9 mouse cellular contexts compared by ENCODE assay signal in the genomic region with DNA sequence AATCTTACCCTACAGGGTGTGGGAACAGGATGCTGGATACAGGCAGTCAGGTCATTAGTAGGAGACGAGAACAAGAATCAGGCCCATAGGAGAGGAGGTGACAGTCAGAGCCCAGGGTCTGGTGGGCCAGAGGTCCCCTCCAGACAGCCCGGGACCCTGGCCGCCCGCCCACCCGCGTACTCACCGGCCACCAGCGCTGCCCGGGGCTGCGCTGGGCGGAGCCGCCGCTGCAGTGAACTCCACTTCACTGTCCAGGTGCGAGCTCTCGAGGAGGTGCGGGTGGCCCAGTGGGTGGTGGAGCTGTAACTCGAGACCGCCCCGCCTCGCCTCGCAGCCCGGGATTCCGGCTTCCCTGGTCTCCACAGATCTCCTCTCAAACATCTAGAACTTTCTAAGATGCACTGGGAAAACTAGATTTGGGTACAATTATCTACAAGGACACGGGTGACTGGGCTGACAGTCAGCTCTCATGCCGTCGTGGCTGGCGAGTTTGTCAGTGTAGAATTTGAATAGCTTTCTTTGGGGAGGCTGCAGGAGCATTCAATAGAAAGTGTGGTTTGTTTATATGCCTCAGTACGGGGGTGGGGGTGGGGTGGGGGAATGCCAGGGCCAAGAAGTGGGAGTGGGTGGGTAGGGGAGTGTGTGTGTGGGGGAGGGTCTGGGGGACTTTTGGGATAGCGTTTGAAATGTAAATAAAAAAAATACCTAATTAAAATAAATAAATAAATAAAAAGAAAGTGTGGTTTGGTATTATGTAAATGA. TPM values are rescaled to one million over a fixed set of nuclear protein-coding genes. Genes with fewer than 3 reads are reported as not detected.
DNase-seq lines count a peak whose midpoint lies in the region; ATAC-seq and TF ChIP-seq lines count a peak whose summit lies in the region.
"Had no signal": no experiment of that assay in that cellular context is flagged by ENCODE, and none has a peak within 500 bp of the region (broad histone marks: within the 10 kb centered on the region; RNA-seq: fewer than 3 reads in every experiment).

TSS of gene Slc26a5 (minus strand) at position 259 of the 762 bp plus-strand sequence.

- ATAC-seq in embryonic facial prominence, embryonic 13.5 days (ENCODE audit: insufficient number of reproducible peaks, insufficient read depth, low FRiP score, low TSS enrichment, low read depth) = 0 out of 2 replicates have a peak, but pooled peaks have one; percentile 43
- ATAC-seq in midbrain, embryonic 14.5 days (ENCODE audit: low FRiP score, low TSS enrichment) = peak; percentile 57; the same call in 1 of the 2 replicates
- no peak for ATAC-seq in CD4-positive, CD25-positive, alpha-beta regulatory T cell, adult 4 months

- no peaks in the 10 kb centered on the region for H3K36me3 ChIP-seq in embryonic facial prominence, embryonic 13.5 days
- no peaks in the 10 kb centered on the region for H3K36me3 ChIP-seq in midbrain, embryonic 14.5 days (ENCODE audit: control insufficient read depth, insufficient read depth, low read length)

- 0 out of 2 replicates have a peak within 1 kb of the TSS, but pooled peaks have one; percentile 32 for H3K9ac ChIP-seq in embryonic facial prominence, embryonic 13.5 days
- peak within 1 kb of the TSS; percentile 31 for H3K9ac ChIP-seq in midbrain, embryonic 14.5 days (replicated peaks; ENCODE audit: low read length)

- peak within 1 kb of the TSS; percentile 76 for H3K4me3 ChIP-seq in cerebellum, adult 2 months (replicated peaks; ENCODE audit: insufficient read depth, low read depth, low read length)
- peak within 1 kb of the TSS; percentile 29 for H3K4me3 ChIP-seq in embryonic facial prominence, embryonic 13.5 days
- peak within 1 kb of the TSS; percentile 33 for H3K4me3 ChIP-seq in midbrain, embryonic 14.5 days (replicated peaks; ENCODE audit: low read depth, low read length)
- H3K4me3 ChIP-seq: erythroblast, embryonic 14.5 days had no signal

- peak; percentile 6 to 18 for DNase-seq in cerebellum, adult 2 months
- DNase-seq in cerebellum, postnatal 4 days (ENCODE audit: low spot score in 2 of 2) = no peak
- DNase-seq in A20 (ENCODE audit: low read depth, low spot score) = peak; percentile 38
- DNase-seq in kidney, postnatal 14 days = peak; percentile 7
- peak; percentile 44 for DNase-seq in midbrain, embryonic 14.5 days
- no peak for DNase-seq in gastrocnemius, postnatal 4 days (ENCODE audit: low spot score in 2 of 2)

- H3K4me1 ChIP-seq in cerebellum, adult 2 months (ENCODE audit: control insufficient read depth, insufficient read depth, low read length) = no peaks in the 10 kb centered on the region
- peaks cover 7% of the 10 kb centered on the region for H3K4me1 ChIP-seq in embryonic facial prominence, embryonic 13.5 days
- H3K4me1 ChIP-seq in midbrain, embryonic 14.5 days (ENCODE audit: control insufficient read depth, insufficient read depth, low read length) = peaks cover 6% of the 10 kb centered on the region

- no peaks in the 10 kb centered on the region for H3K9me3 ChIP-seq in embryonic facial prominence, embryonic 13.5 days
- H3K9me3 ChIP-seq in midbrain, embryonic 14.5 days (ENCODE audit: control insufficient read depth, low read length) = no peaks in the 10 kb centered on the region

- no peaks in the 10 kb centered on the region for H3K27me3 ChIP-seq in cerebellum, adult 2 months (ENCODE audit: control insufficient read depth, insufficient read depth, low read length)
- H3K27me3 ChIP-seq in embryonic facial prominence, embryonic 13.5 days = peaks cover 6% of the 10 kb centered on the region; the same call in 1 of the 2 replicates
- H3K27me3 ChIP-seq in midbrain, embryonic 14.5 days (ENCODE audit: control insufficient read depth, insufficient read depth, low read length) = no peaks in the 10 kb centered on the region

- TF ChIP-seq CTCF in cerebellum, adult 2 months (IDR thresholded peaks at IDR 0.05; ENCODE audit: borderline replicate concordance, insufficient read depth, low read depth, low read length) = no peak

- no peak within 1 kb of the TSS for H3K27ac ChIP-seq in cerebellum, adult 2 months (ENCODE audit: insufficient read depth, low read length)
- H3K27ac ChIP-seq in embryonic facial prominence, embryonic 13.5 days = no peak within 1 kb of the TSS
- 0 out of 2 replicates have a peak within 1 kb of the TSS, but pooled peaks have one; percentile 14 for H3K27ac ChIP-seq in midbrain, embryonic 14.5 days (replicated peaks; ENCODE audit: low read depth, low read length)

- 3% methylated on average over 29 of the region's 29 CpGs for WGBS in cerebellum, adult 2 months
- 1% methylated on average over 29 of the region's 29 CpGs for WGBS in embryonic facial prominence, embryonic 13.5 days
- 3% methylated on average over 29 of the region's 29 CpGs for WGBS in midbrain, embryonic 14.5 days

- peak within 1 kb of the TSS; percentile 64 for H3K4me2 ChIP-seq in embryonic facial prominence, embryonic 13.5 days
- H3K4me2 ChIP-seq in midbrain, embryonic 14.5 days (ENCODE audit: low read length) = peak within 1 kb of the TSS; percentile 62

- TF ChIP-seq POLR2A in cerebellum, adult 2 months (IDR thresholded peaks at IDR 0.05; ENCODE audit: borderline replicate concordance, insufficient read depth, low read length) = no peak

RNA-seq across cellular contexts. Expression of gene Slc26a5, which starts in this region (rescaled TPM):
- 0.06 and 0.11 TPM in 2 replicates for polyA plus RNA-seq in cerebellum, adult 2 months (2012; rRNA removed)
- 0.11 and 0.24 TPM in 2 replicates for polyA plus RNA-seq in embryonic facial prominence, embryonic 13.5 days (2015; fragmentation: Nextera tagmentation; extraction: Ambion mirVana)
- polyA plus RNA-seq in midbrain, embryonic 14.5 days (2014; fragmentation: Nextera tagmentation; extraction: Ambion mirVana) = 0.23 and 0.34 TPM in 2 replicates
- polyA plus RNA-seq in CD4-positive, CD25-positive, alpha-beta regulatory T cell, adult 4 months (2017; shearing (Covaris generic)) = not detected
- total RNA-seq in gastrocnemius, postnatal 4 days (2021) = not detected
- polyA plus RNA-seq: erythroblast, embryonic 14.5 days had no signal

Comparison
In these comparisons a context has a peak if more than half of its experiments do, and no peak if none do; other contexts are left out.
1. Peak in DNase-seq and H3K4me3 ChIP-seq in cerebellum, adult 2 months; RNA of the gene not detected or under 1 TPM.
2. Peak in ATAC-seq, H3K4me3 ChIP-seq, H3K9ac ChIP-seq and H3K4me2 ChIP-seq in embryonic facial prominence, embryonic 13.5 days; RNA of the gene not detected or under 1 TPM.
3. Peak in DNase-seq, ATAC-seq, H3K4me3 ChIP-seq, H3K27ac ChIP-seq, H3K9ac ChIP-seq and H3K4me2 ChIP-seq in midbrain, embryonic 14.5 days; RNA of the gene not detected or under 1 TPM.
4. DNase-seq: peak in A20 (single experiment) and kidney, postnatal 14 days (single experiment); none in cerebellum, postnatal 4 days (0 of 2) and gastrocnemius, postnatal 4 days (0 of 2).
5. Peak in every context shown above with its lines, with median percentiles within 50 percentile points of each other: H3K4me3 ChIP-seq.